Mouse (Mus musculus) right cerebral cortex, postnatal 25 days (tissue): Measurements from ENCODE around the gene Tmem171.

Source experiments
- DNase-seq: peaks from one replicate; pipeline ENCODE4 v3.0.0; 2022

The Tmem171 gene

DNA sequence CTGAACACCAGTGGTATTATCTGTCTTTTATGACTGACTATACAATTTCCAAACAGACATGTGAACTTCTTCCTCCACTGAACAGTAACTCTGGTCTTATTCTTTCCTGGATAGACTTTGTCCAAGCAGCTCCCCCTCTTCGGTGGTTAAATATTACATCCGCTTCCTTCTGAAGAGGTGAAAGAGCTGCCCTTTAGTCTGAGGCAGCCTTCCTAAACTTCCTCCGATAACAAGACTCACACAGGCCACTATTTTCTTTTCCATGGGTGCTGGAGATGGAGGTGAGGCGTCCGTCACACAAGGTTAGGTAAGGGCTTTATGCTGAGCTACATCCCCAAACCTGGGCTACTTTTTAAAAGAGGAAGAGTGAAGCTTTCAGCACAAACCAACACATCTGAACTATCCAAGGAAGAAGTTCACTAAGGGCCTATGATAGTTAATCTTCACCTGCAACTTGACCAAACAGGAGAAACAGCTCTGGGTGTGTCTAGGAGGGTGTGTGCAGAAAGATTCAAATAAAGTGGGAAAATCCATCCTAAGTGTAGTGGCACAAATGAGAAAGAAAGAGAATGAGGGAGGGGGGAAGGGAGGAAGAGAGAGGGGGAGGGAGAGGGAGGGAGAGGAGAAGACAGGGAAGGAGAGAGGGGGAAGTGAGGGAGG is 56.0 kb downstream of the Tmem171 start:
- DNase-seq, result no peak

DNA sequence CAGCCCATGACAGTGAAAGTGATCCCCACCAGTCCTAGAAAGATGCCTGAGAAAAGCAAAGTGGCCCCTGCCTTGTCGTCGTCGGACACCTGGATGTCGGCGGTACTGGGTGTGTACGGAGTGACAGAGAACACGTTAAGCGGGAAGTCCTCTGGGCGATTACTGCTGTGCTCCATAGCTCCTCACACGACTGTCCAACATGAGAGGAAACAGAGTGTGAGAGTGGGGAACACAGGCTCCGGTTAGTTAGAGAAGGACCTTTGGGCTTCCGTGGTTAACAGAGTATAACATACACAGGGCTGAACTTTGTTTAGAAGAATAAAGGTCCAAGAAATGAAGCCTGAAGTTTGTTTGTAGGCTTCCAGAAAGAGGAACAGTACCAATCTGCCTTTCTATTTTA is 57.5 kb downstream of the Tmem171 start, which contains the start of gene Tmem174:
TSS of gene Tmem174 (minus strand) at position 266 of the 400 bp plus-strand sequence.
- no peak for DNase-seq

DNA sequence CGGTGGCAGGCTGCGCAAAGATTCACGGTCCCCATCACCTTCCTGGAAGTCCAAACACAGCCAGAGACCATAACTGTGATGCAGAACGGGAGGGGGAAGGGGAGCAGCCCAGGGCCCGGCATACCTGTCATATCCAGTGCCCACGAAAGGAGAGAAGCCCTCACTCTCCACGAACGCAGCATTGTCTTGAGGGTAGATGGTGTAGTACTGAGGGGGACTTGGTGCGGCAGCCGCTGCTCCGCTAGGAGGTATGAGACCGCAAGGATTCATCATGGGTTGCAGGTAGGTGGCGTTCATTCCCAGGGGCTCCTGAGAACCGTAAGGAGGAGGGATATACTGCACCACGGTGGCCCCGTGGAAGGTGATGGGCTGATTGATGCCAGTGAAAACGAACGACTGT is 58.1 kb downstream of the Tmem171 start:
- DNase-seq, result no peak
